Mouse (Mus musculus) heart, embryonic 12.5 days (tissue): ENCODE results near the gene Tgm3. TPM values are rescaled to one million over a fixed set of nuclear protein-coding genes. Genes with fewer than 3 reads are reported as not detected.

Experiments
- ATAC-seq: fragments of 200-750 bp; cut with Nextera tagmentation; 2 replicates; pipeline ENCODE4 v1.8.0; 2017; ENCODE audit warnings: moderate TSS enrichment, moderate library complexity; ENCODE audit not compliant: insufficient number of reproducible peaks, low FRiP score
- H3K27ac ChIP-seq: fragments of 300-500 bp; sonication (generic); 2 replicates; pipeline ENCODE4 v1.5.1; 2016; ENCODE audit warnings: mild to moderate bottlenecking, moderate library complexity; ENCODE audit not compliant: poor library complexity, severe bottlenecking
- H3K27me3 ChIP-seq: fragments of 300-500 bp; sonication (generic); replicated peaks from 2 replicates; pipeline ENCODE4 v1.6.1; 2016; ENCODE audit warnings: mild to moderate bottlenecking, moderate library complexity
- H3K36me3 ChIP-seq: fragments of 300-500 bp; sonication (generic); 2 replicates; pipeline ENCODE4 v1.6.1; 2016; ENCODE audit warnings: mild to moderate bottlenecking, moderate library complexity
- H3K4me1 ChIP-seq: fragments of 300-500 bp; sonication (generic); replicated peaks from 2 replicates; pipeline ENCODE4 v1.6.1; 2016; ENCODE audit warnings: mild to moderate bottlenecking
- H3K4me2 ChIP-seq: fragments of 300-500 bp; sonication (generic); 2 replicates; pipeline ENCODE4 v1.6.1; 2016; ENCODE audit warnings: mild to moderate bottlenecking, moderate library complexity
- H3K4me3 ChIP-seq: fragments of 300-500 bp; sonication (generic); 2 replicates; pipeline ENCODE4 v1.5.1; 2016; ENCODE audit warnings: mild to moderate bottlenecking
- H3K9ac ChIP-seq: fragments of 300-500 bp; sonication (generic); 2 replicates; pipeline ENCODE4 v1.6.1; 2016; ENCODE audit warnings: mild to moderate bottlenecking, moderate library complexity
- H3K9me3 ChIP-seq: fragments of 300-500 bp; sonication (generic); replicated peaks from 2 replicates; pipeline ENCODE4 v1.6.1; 2016; ENCODE audit warnings: mild to moderate bottlenecking, moderate library complexity
- WGBS: fragments of 180-500 bp; shearing (Covaris S2); methylation state at CpG from one replicate; pipeline ENCODE4 v1.1.7; 2016; 5-methylcytosine and 5-hydroxymethylcytosine counted together
- polyA plus RNA-seq: library from polyadenylated mRNA; unstranded; fragments of >200 nt; fragmentation: Nextera tagmentation; extraction: Ambion mirVana; gene quantifications from 2 replicates; pipeline ENCODE4 v1.2.1, GENCODE M21; 2016

Tgm3 gene
- polyA plus RNA-seq, 1 experiment from 2014 or later: 0.04 TPM

DNA sequence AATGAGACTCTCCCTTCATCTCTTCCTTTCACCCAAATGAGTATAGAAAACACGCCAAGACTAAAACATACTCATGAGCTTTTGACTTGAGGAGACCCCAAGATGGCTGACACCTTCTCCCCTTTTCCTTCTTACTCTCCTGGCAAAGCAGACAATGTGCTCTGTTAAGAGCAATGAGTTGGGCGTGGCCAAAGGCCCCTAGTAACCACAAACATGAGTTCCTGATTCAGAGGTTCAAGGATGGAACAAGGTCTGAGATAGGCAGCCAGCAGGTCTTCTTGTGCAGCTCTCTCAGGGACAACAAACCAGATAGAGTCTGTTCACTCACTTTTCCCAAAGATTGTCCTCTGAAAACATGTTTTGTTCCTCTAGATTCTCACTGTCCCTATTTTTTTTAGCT is 5.9 kb downstream of the Tgm3 start:
- no peaks in the 10 kb centered on the region for H3K36me3 ChIP-seq
- no peak overlapping the region for H3K9ac ChIP-seq
- H3K4me1 ChIP-seq: no peaks in the 10 kb centered on the region
- no peaks in the 10 kb centered on the region for H3K27me3 ChIP-seq
- H3K4me3 ChIP-seq: no peak overlapping the region
- WGBS: 77% methylated on average over 2 of the region's 2 CpGs
- no peak overlapping the region for H3K27ac ChIP-seq
- no peaks in the 10 kb centered on the region for H3K9me3 ChIP-seq
- no peak overlapping the region for H3K4me2 ChIP-seq
- ATAC-seq: no peak

GRCm38 (mm10) chr2:130027890-130028289 is 15.7 kb downstream of the Tgm3 start:
- peaks cover 7% of the 10 kb centered on the region for H3K4me1 ChIP-seq
- no peak overlapping the region for H3K27ac ChIP-seq
- H3K4me2 ChIP-seq: no peak overlapping the region
- no peaks in the 10 kb centered on the region for H3K9me3 ChIP-seq
- H3K4me3 ChIP-seq: no peak overlapping the region
- no peaks in the 10 kb centered on the region for H3K27me3 ChIP-seq
- no peak overlapping the region for H3K9ac ChIP-seq
- no peak for ATAC-seq
- 26% methylated on average over 4 of the region's 4 CpGs for WGBS
- no peaks in the 10 kb centered on the region for H3K36me3 ChIP-seq

DNA sequence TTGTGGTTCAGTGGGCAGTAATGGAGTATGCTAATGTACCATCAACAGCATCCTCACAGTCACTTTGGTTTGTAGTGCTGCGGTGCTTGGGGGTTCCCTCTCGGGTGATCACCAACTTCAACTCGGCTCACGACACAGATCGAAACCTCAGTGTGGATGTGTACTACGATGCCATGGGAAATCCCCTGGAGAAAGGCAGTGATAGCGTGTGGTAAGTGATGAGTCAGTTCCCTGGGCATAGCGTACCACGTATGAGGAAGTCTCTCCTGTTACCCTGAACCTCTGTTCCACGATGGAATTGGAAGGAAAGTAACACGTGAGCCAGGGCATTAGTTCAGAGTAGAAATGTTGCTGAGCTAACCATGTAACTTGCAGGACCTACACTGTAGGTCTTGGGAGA is 17.7 kb downstream of the Tgm3 start:
- H3K27me3 ChIP-seq: no peaks in the 10 kb centered on the region
- H3K4me3 ChIP-seq: no peak overlapping the region
- no peak overlapping the region for H3K4me2 ChIP-seq
- ATAC-seq: no peak
- no peaks in the 10 kb centered on the region for H3K36me3 ChIP-seq
- WGBS: 87% methylated on average over 11 of the region's 11 CpGs
- H3K9me3 ChIP-seq: no peaks in the 10 kb centered on the region
- no peak overlapping the region for H3K27ac ChIP-seq
- no peak overlapping the region for H3K9ac ChIP-seq
- peaks cover 7% of the 10 kb centered on the region for H3K4me1 ChIP-seq

- ATAC-seq: no peak
- Histone ChIP-seq H3K27me3 (no peaks in the 10 kb centered on the region), H3K4me1 (peaks cover 6% of the 10 kb centered on the region), H3K9me3 (no peaks in the 10 kb centered on the region), H3K9ac (no peak overlapping the region), H3K27ac (no peak overlapping the region), H3K4me2 (no peak overlapping the region), H3K36me3 (no peaks in the 10 kb centered on the region), H3K4me3 (no peak overlapping the region)
- WGBS: 58% methylated on average over 3 of the region's 3 CpGs
Measured at GRCm38 (mm10) chr2:130032661-130033060, 20.5 kb downstream of the Tgm3 start.

DNA sequence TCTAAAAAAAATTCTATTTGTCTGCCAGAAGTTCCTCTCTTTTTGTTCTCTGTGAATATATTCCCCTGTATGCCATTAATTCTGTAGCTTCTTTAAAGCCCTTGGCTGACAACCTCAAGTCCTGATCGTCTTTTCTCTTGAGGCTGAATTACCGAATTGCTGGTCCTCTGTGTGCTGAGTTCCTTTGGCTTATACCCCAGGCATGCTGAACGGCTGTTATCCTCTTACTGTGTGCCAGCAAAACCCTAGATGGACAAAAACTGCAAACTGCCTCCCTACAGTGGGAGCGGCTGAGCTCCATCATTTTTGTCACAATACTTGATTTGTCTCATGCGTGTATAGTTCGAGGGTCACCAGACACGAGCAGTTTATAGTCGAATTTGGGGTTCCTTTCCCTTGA is 24.7 kb downstream of the Tgm3 start:
- Histone ChIP-seq H3K9me3 (no peaks in the 10 kb centered on the region), H3K36me3 (no peaks in the 10 kb centered on the region)
- WGBS: 78% methylated on average over 8 of the region's 8 CpGs

GRCm38 (mm10) chr2:130038971-130039370 is 26.8 kb downstream of the Tgm3 start:
- Histone ChIP-seq H3K4me3 (no peak overlapping the region), H3K27me3 (no peaks in the 10 kb centered on the region), H3K4me1 (no peaks in the 10 kb centered on the region), H3K36me3 (no peaks in the 10 kb centered on the region), H3K9me3 (no peaks in the 10 kb centered on the region), H3K27ac (no peak overlapping the region), H3K4me2 (no peak overlapping the region), H3K9ac (no peak overlapping the region)
- WGBS: 70% methylated on average over 3 of the region's 3 CpGs
- ATAC-seq: no peak

More for the DNA sequence above, 24.7 kb downstream of the Tgm3 start:
- no peak overlapping the region for H3K27ac ChIP-seq
- no peak overlapping the region for H3K4me2 ChIP-seq
- H3K4me1 ChIP-seq: no peaks in the 10 kb centered on the region
- no peak for ATAC-seq
- no peak overlapping the region for H3K4me3 ChIP-seq
- no peak overlapping the region for H3K9ac ChIP-seq
- no peaks in the 10 kb centered on the region for H3K27me3 ChIP-seq

GRCm38 (mm10) chr2:130040190-130040886 is 28.2 kb downstream of the Tgm3 start:
- no peak overlapping the region for H3K4me2 ChIP-seq
- no peak overlapping the region for H3K9ac ChIP-seq
- H3K4me1 ChIP-seq: no peaks in the 10 kb centered on the region
- no peaks in the 10 kb centered on the region for H3K27me3 ChIP-seq
- H3K9me3 ChIP-seq: no peaks in the 10 kb centered on the region
- WGBS: 77% methylated on average over 6 of the region's 6 CpGs
- H3K36me3 ChIP-seq: no peaks in the 10 kb centered on the region
- H3K27ac ChIP-seq: no peak overlapping the region
- no peak for ATAC-seq
- H3K4me3 ChIP-seq: no peak overlapping the region

- Histone ChIP-seq H3K9ac (no peak overlapping the region), H3K4me1 (no peaks in the 10 kb centered on the region), H3K4me3 (no peak overlapping the region), H3K27me3 (no peaks in the 10 kb centered on the region), H3K9me3 (no peaks in the 10 kb centered on the region), H3K4me2 (no peak overlapping the region), H3K36me3 (no peaks in the 10 kb centered on the region), H3K27ac (no peak overlapping the region)
- 81% methylated on average over 4 of the region's 4 CpGs for WGBS
- ATAC-seq: no peak
Measured at GRCm38 (mm10) chr2:130043835-130044234, 31.7 kb downstream of the Tgm3 start.

DNA sequence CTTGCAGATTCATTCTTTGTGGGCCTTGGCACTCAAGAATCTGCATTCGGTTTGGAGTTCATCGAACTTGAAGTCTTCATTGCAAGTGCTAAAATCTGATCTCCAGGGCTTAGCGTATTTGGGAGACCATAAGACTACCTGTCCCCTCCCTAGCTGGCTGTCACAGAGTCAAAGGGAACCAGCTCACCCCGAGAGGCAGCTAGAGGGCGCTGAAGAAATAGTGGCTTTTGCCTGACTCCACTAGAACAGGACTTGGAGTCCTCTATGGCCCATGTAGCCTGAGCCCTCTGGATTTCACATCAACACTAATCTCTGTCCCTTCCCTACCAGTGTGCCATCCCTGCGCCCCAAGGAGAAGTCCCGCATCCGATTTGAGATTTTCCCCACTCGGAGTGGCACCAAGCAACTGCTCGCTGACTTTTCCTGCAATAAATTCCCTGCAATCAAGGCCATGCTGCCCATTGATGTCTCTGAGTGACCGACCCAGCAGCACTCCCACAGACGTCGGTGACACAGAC is 35.8 kb downstream of the Tgm3 start:
- Histone ChIP-seq H3K9me3 (no peaks in the 10 kb centered on the region), H3K4me2 (no peak overlapping the region), H3K27ac (no peak overlapping the region), H3K4me3 (no peak overlapping the region), H3K36me3 (no peaks in the 10 kb centered on the region), H3K9ac (no peak overlapping the region), H3K4me1 (no peaks in the 10 kb centered on the region), H3K27me3 (no peaks in the 10 kb centered on the region)
- WGBS: 70% methylated on average over 13 of the region's 13 CpGs
- ATAC-seq: no peak

- Histone ChIP-seq H3K9ac (no peak overlapping the region), H3K27ac (no peak overlapping the region), H3K4me3 (no peak overlapping the region), H3K4me1 (no peaks in the 10 kb centered on the region), H3K4me2 (no peak overlapping the region), H3K36me3 (no peaks in the 10 kb centered on the region), H3K9me3 (no peaks in the 10 kb centered on the region), H3K27me3 (no peaks in the 10 kb centered on the region)
- WGBS: 71% methylated on average over 6 of the region's 6 CpGs
- ATAC-seq: no peak
Measured at GRCm38 (mm10) chr2:130048792-130049191, 36.6 kb downstream of the Tgm3 start.

DNA sequence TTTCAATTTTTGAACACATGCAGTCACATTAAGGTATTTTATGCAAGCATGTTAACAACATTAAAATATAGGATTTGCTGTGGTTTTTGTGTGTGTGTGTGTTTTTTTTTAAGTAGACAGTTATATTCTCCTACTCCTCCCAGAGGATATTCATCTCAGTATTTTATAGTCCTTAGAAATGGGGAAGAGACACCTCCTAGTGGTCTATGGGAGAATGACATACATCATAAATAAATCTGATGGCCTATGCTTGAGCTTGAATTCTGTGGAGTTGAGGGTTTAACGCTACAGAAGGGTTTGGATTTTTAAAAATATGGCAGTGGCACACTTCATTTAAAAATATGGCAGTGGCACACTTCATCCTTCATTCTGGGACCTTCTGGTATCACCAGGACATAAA is 46.0 kb downstream of the Tgm3 start:
- Histone ChIP-seq H3K4me3 (no peak overlapping the region), H3K4me2 (no peak overlapping the region), H3K9me3 (0 out of 2 replicates have a peak, but pooled peaks cover 7% of the 10 kb centered on the region), H3K27ac (no peak overlapping the region), H3K36me3 (no peaks in the 10 kb centered on the region), H3K27me3 (no peaks in the 10 kb centered on the region), H3K9ac (no peak overlapping the region), H3K4me1 (no peaks in the 10 kb centered on the region)
- ATAC-seq: no peak
- WGBS: 40% methylated on average over 1 of the region's 1 CpGs

GRCm38 (mm10) chr2:130068228-130068627 is 56.1 kb downstream of the Tgm3 start:
- WGBS: 24% methylated on average over 3 of the region's 3 CpGs

More at GRCm38 (mm10) chr2:130068228-130068627, 56.1 kb downstream of the Tgm3 start:
- H3K9ac ChIP-seq: no peak overlapping the region
- no peak overlapping the region for H3K4me2 ChIP-seq
- H3K9me3 ChIP-seq: no peaks in the 10 kb centered on the region
- H3K27ac ChIP-seq: no peak overlapping the region
- ATAC-seq: no peak
- no peaks in the 10 kb centered on the region for H3K27me3 ChIP-seq
- no peaks in the 10 kb centered on the region for H3K36me3 ChIP-seq
- H3K4me1 ChIP-seq: no peaks in the 10 kb centered on the region
- H3K4me3 ChIP-seq: no peak overlapping the region
